Mouse (Mus musculus): ENCODE results near the gene Trmt2a.

Trmt2a gene

DNA sequence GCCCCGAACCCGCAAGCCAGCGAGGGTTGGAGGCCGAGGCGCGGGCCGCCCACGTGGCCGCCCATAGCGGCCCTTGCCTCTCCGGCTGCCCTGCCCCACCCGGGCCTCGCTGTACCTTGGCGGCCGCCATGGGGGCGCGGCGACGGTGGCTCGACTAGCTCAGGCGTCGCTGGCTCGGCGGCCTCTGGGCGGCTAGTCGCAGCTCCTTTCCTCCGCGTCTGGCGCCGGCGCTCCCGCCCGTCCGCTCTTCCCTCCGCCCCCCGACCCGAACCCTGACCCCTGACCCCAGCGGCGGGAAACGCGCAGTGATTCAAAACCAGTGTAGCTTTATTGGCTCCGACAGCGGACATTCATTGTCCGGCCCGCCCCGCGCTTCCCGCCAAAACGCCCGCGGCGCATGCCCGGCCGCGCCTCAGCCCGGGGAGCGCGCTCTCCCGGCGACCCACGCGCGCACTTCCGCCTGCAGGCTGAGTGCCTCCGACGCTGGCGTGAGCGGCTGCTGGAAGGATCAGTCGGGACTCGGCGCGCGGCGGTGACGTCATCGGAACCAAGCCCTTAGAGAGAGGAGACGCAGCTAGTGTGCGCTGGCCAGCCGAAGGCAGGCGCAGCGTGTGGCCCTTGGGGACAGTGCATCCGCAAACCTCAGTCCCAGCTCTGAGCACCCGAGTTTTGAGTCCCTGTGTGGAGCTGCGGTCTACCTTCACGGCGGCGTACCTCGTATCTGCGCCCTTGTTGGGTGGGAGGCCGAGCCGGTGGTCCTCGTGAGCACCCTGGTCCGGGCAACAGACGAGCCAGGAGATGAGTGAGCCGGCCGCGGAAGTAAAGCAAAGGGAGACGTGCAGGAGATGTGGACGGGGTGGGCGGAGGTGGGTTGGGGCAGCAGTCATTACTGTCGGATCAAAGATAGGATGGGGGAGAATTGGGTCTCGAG is at the start of gene Trmt2a, which contains the start of gene Ranbp1:
Trmt2a (plus strand) TSS at position 247 of the 931 bp plus-strand sequence.
Ranbp1 (minus strand) TSS at position 300 of the 931 bp plus-strand sequence.
- in situ Hi-C loops (cut with MboI, MseI): loop anchor here (10.0 kb wide), 1 partner anchor 844 kb away; the partner anchor contains the start of genes Pi4ka and Snap29

DNA sequence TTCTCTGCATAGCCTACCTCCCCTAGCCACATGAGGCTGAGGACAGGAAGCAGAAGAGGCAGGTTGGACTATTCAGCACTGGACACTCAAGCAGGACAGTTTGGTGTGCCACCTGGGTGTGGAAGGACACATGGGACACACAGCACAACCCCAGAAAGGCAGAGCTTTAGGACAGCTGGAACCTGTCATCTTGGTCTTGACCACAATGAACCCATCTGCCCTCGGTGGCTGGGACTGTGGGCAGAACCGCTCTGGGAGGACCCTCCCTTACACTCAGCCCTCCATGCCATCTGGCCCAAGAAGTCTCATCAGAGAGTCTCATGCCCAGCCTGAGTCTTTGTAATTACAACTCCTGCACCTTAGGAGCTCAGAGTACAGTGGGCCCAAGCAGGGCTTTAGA is 48.4 kb upstream of the Trmt2a start:
- in situ Hi-C loops (cut with MboI, MseI): no loop called here

- in situ Hi-C loops (cut with MboI, MseI): no loop called here
Measured at GRCm38 (mm10) chr16:18201620-18202019, 46.9 kb upstream of the Trmt2a start.

DNA sequence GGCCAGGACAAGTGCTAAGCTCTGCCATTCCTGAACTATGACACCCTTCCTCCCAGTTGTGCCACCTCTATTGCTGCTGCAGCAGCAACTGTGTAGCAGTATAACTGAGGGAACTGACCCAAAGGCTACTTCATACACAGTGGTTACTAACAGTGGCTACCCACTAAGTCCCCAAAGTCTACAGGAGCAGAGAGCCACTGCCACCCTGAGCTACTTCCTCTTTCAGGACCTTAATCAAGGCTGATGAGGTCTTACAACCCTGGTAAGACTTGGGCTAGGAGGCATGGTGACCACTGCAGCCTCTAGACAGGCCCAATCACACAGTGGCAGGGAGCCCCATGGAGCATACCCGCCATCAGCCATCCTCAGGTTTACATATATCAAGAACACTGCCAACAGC is 46.4 kb upstream of the Trmt2a start:
- in situ Hi-C loops (cut with MboI, MseI): no loop called here

DNA sequence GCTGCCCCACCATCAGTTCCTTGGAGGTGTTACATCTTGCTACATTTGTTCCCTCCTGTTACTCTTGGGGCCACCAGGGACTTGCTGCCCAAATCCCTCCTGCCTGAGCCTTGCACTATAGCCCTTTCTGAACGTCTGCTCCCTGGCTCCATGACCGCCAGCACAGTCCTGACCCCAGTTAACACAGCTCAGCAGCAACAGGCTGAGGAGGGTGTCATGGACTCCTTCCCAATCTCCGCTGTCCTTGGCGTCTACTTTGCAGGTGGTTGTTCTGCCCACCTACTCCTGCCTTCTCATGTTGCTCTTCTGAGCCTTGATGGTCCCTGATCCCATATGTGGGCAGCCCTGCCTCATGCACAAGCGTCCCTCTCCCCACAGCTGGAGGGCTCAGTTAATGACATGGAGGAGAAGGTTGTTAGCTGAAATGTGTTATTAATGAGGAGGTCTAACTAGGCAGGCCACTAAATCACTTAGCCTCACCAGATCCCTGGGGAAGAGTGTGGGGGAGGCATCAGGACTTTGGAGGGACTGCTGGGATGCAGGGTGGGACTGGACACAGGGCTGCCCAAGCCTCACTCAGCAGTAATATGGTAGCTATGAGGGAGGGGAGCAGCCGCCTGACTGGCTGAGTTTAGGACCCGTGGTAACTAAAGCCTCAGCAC is 44.9 kb upstream of the Trmt2a start:
- in situ Hi-C loops (cut with MboI, MseI): no loop called here

GRCm38 (mm10) chr16:18210701-18211416 is 37.6 kb upstream of the Trmt2a start:
- in situ Hi-C loops (cut with MboI, MseI): loop anchor here (5.0 kb wide), 1 partner anchor 99 kb away; no protein-coding TSS in a partner anchor

GRCm38 (mm10) chr16:18211417-18212171 is 36.9 kb upstream of the Trmt2a start:
- in situ Hi-C loops (cut with MboI, MseI): loop anchor here (5.0 kb wide), 1 partner anchor 99 kb away; no protein-coding TSS in a partner anchor

GRCm38 (mm10) chr16:18213689-18214088 is 34.8 kb upstream of the Trmt2a start:
- in situ Hi-C loops (cut with MboI, MseI): loop anchor here (5.0 kb wide), 1 partner anchor 101 kb away; no protein-coding TSS in a partner anchor

- in situ Hi-C loops (cut with MboI, MseI): loop anchor here (5.0 kb wide), 1 partner anchor 103 kb away; no protein-coding TSS in a partner anchor
Measured at GRCm38 (mm10) chr16:18214858-18215257, 33.6 kb upstream of the Trmt2a start.

GRCm38 (mm10) chr16:18217579-18217978 is 30.9 kb upstream of the Trmt2a start, which contains the start of gene Ccdc188:
Ccdc188 (plus strand) TSS chr16:18217879.
- in situ Hi-C loops (cut with MboI, MseI): no loop called here

DNA sequence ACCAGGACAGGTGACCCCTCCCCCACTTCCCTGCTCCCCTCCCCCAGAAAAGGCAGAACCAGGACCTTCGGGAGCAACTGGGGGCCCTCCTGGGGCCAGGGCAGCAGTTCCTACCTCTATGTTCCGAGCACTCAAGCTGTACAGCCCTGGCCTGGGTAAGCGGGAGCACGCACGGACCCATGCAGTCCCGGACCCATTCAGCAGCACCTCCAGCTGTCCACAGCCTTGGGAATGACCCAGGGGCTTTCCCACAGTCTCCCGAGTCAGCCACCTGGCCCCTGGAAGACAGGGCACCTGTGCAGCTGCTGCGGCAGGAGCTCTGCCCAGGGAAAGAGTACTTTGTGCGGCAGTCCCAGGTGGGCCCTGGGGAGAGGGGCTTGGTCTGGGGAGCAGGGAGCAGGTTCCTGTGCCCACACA is 29.9 kb upstream of the Trmt2a start:
- in situ Hi-C loops (cut with MboI, MseI): no loop called here

DNA sequence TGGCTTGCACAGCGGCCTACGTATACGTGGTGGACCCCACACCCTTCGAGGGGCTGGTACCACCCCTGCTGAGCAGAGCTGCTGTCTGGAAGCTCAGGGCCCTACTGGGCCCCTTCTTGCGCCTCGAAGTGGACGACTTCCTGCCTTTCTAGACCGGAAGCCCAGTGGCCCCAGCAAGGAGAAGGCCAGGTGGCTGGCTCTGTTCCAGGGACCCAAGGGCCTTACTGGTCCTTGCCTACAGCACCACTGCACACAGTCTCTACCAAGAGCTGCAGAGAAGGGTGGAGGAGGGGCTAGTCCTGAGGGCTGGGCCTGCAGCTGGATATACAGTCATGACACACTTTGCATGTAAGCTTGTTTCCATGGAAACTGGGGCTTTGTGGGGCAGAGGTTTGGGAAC is 28.5 kb upstream of the Trmt2a start:
- in situ Hi-C loops (cut with MboI, MseI): no loop called here

GRCm38 (mm10) chr16:18220856-18221542 is 27.5 kb upstream of the Trmt2a start:
- in situ Hi-C loops (cut with MboI, MseI): no loop called here

DNA sequence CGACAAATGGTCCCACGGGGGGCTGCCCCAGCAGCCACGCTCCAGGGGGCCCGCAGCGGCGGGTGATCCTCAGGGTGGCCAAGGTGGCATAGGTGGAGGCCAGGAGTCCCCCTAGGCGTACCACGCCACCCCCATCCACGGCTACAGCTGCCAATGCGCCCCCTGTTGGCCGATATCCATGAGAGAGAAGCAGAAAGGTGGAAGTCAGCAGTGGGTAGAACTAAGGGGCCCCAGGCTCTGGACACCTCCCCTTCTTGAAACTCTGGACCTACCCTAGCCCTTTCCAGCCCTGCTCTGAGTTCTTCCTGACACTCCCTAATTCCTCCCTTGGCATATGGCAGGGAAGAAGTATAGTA is 27.0 kb upstream of the Trmt2a start:
- in situ Hi-C loops (cut with MboI, MseI): no loop called here

DNA sequence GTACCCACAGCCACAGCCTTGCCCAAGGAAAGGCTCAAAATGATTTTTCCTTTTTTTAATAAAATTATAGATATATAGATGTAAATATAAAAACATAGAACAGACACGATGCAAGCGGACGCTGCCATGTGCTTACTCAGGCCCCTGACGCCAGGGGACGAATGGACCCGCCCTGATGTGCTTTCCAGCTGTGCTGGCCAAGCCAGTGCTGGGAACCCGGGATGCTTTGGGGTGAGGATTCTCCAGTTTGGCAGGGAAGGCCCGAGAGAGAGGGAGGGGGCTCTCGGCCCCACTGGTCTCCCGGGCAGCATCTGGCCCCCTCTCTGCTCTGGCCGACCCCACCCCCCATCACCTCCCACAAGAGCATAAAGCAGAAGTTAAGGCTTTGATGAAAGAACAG is 26.3 kb upstream of the Trmt2a start:
- in situ Hi-C loops (cut with MboI, MseI): no loop called here

GRCm38 (mm10) chr16:18227187-18227586 is 21.3 kb upstream of the Trmt2a start:
- in situ Hi-C loops (cut with MboI, MseI): no loop called here

GRCm38 (mm10) chr16:18227897-18228422 is 20.5 kb upstream of the Trmt2a start:
- in situ Hi-C loops (cut with MboI, MseI): no loop called here

GRCm38 (mm10) chr16:18228856-18229255 is 19.6 kb upstream of the Trmt2a start:
- in situ Hi-C loops (cut with MboI, MseI): no loop called here

DNA sequence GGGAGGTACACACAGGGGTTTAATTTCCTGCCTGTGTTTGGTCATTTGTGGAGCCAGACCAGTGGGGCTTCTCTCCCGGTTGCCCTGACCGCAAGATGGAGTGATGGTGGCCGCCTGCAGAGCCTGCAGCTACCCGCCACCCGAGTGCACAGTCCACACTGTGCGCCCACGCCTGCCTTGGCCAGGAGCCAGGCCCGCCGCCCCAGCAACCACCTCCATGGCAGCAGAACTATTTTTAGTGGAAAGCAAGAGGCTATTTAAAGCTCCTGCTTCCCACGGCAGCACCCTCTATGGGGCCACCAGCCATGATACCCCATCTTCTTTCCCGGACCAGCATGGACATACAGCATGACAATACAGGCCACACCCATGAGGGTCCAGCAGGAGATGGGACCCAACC is 18.9 kb upstream of the Trmt2a start:
- in situ Hi-C loops (cut with MboI, MseI): no loop called here

DNA sequence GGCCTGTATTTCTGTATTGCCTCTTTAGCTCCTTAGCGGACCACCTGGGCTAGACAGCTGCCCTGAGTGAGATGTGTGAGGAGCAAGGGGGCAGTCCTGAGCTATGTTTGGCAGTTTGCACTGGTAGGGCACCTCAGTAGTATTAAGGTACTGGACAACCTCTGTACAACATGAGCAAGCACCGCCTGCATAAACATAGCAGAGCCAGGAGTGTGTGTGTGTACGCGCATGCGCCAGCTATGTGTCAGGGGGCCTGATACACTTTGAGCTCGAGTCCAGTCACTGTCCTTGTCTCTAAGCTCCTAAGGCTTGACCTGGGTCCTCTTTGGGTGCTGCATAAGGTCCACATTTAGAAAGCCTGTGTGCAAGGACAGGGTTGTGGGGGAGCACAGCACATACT is 17.9 kb upstream of the Trmt2a start:
- in situ Hi-C loops (cut with MboI, MseI): no loop called here
